Mouse (Mus musculus) midbrain, postnatal 0 days (tissue): Measurements from ENCODE around the gene Tob2. TPM values are rescaled to one million over a fixed set of nuclear protein-coding genes. Genes with fewer than 3 reads are reported as not detected.

Experiments used
- ATAC-seq: fragments of 200-750 bp; cut with Nextera tagmentation; 2 replicates; pipeline ENCODE4 v1.8.0; 2017; ENCODE audit warnings: moderate number of reproducible peaks, mild to moderate bottlenecking, moderate TSS enrichment, moderate library complexity; ENCODE audit not compliant: low FRiP score
- DNase-seq: peaks from one replicate; pipeline ENCODE4 v3.0.0-alpha.2; 2015; ENCODE audit warnings: low spot score
- H3K27ac ChIP-seq: fragments of 300-500 bp; sonication (generic); 2 replicates; pipeline ENCODE4 v1.5.1; 2014; ENCODE audit warnings: low read depth, mild to moderate bottlenecking, low read length, mixed read lengths
- H3K27me3 ChIP-seq: fragments of 300-500 bp; sonication (generic); 2 replicates; pipeline ENCODE4 v1.6.1; 2014; ENCODE audit warnings: low read length, control low read depth, mixed read lengths; ENCODE audit not compliant: insufficient read depth
- H3K36me3 ChIP-seq: fragments of 300-500 bp; sonication (generic); 2 replicates; pipeline ENCODE4 v1.6.1; 2014; ENCODE audit warnings: low read length, control low read depth, mixed read lengths; ENCODE audit not compliant: insufficient read depth
- H3K4me1 ChIP-seq: fragments of 300-500 bp; sonication (generic); 2 replicates; pipeline ENCODE4 v1.6.1; 2014; ENCODE audit warnings: mild to moderate bottlenecking, control low read depth, antibody characterized with exemption, low read length, mixed read lengths; ENCODE audit not compliant: insufficient read depth
- H3K4me2 ChIP-seq: fragments of 300-500 bp; sonication (generic); 2 replicates; pipeline ENCODE4 v1.6.1; 2014; ENCODE audit warnings: low read depth, mild to moderate bottlenecking, low read length, mixed read lengths; ENCODE audit not compliant: poor library complexity, severe bottlenecking
- H3K4me3 ChIP-seq: fragments of 300-500 bp; sonication (generic); 2 replicates; pipeline ENCODE4 v1.5.1; 2014; ENCODE audit warnings: low read depth, mild to moderate bottlenecking, low read length, moderate library complexity
- H3K9ac ChIP-seq: fragments of 300-500 bp; sonication (generic); replicated peaks from 2 replicates; pipeline ENCODE4 v1.6.1; 2014; ENCODE audit warnings: mild to moderate bottlenecking, low read length, moderate library complexity, mixed read lengths; ENCODE audit not compliant: poor library complexity, severe bottlenecking
- H3K9me3 ChIP-seq: fragments of 300-500 bp; sonication (generic); 2 replicates; pipeline ENCODE4 v1.6.1; 2016; ENCODE audit warnings: low read length, control low read depth
- CTCF ChIP-seq: IDR thresholded peaks from 2 replicates; pipeline ENCODE4 v1.5.1; 2016; ENCODE audit warnings: antibody characterized with exemption, mild to moderate bottlenecking
- WGBS: fragments of 180-500 bp; shearing (Covaris S2); extraction: QIAGEN DNeasy Blood & Tissue Kit; methylation state at CpG from one replicate; pipeline ENCODE4 v1.1.7; 2014; 5-methylcytosine and 5-hydroxymethylcytosine counted together
- polyA plus RNA-seq: library from polyadenylated mRNA; unstranded; fragments of >200 nt; fragmentation: Nextera tagmentation; extraction: Ambion mirVana; gene quantifications from 2 replicates; pipeline ENCODE4 v1.2.1, GENCODE M21; 2015
- total RNA-seq: library from RNA; depleted of rRNA; stranded (reverse); fragments of >200 nt; gene quantifications from 2 replicates; pipeline ENCODE4 v1.2.3, GENCODE M21; 2014

Tob2 gene
- total and polyA plus RNA-seq, 2 experiments from 2014 or later = 14.2 to 15.4 TPM

GRCm38 (mm10) chr15:81812696-81813631 is 45.6 kb downstream of the Tob2 start:
- DNase-seq (no peak), ATAC-seq (no peak)
- Histone ChIP-seq H3K4me2 (peak overlapping the region; percentile 71), H3K27ac (no peak overlapping the region), H3K36me3 (peaks cover 28% of the 10 kb centered on the region), H3K4me3 (peak overlapping the region; percentile 86), H3K9ac (0 out of 2 replicates have a peak overlapping the region, but pooled peaks have one; percentile 24), H3K4me1 (peaks cover 6% of the 10 kb centered on the region), H3K9me3 (no peaks in the 10 kb centered on the region), H3K27me3 (no peaks in the 10 kb centered on the region)
- 73% methylated on average over 7 of the region's 7 CpGs for WGBS
- no peak for TF ChIP-seq CTCF

- Histone ChIP-seq H3K27me3 (no peaks in the 10 kb centered on the region), H3K9me3 (no peaks in the 10 kb centered on the region), H3K4me3 (peak overlapping the region; percentile 86), H3K4me1 (peaks cover 6% of the 10 kb centered on the region), H3K4me2 (peak overlapping the region; percentile 71), H3K9ac (peak overlapping the region; percentile 93), H3K36me3 (peaks cover 22% of the 10 kb centered on the region), H3K27ac (no peak overlapping the region)
- TF ChIP-seq CTCF = no peak
- ATAC-seq = no peak
- no peak for DNase-seq
- WGBS = 22% methylated on average over 3 of the region's 3 CpGs
Measured at GRCm38 (mm10) chr15:81812287-81812686, 46.3 kb downstream of the Tob2 start.

- Histone ChIP-seq H3K4me3 (peak overlapping the region; percentile 86), H3K9me3 (no peaks in the 10 kb centered on the region), H3K36me3 (peaks cover 15% of the 10 kb centered on the region), H3K4me2 (peak overlapping the region; percentile 71), H3K4me1 (peaks cover 6% of the 10 kb centered on the region), H3K9ac (peak overlapping the region; percentile 93), H3K27me3 (no peaks in the 10 kb centered on the region), H3K27ac (peak overlapping the region; percentile 85)
- DNase-seq (no peak), ATAC-seq (peak; percentile 4)
- WGBS = 0% methylated on average over 11 of the region's 26 CpGs
- TF ChIP-seq CTCF = no peak
Measured at GRCm38 (mm10) chr15:81811599-81811996, 47.0 kb downstream of the Tob2 start.

- peak; percentile 99 for ATAC-seq
- Histone ChIP-seq H3K9ac (peak overlapping the region; percentile 93), H3K27me3 (no peaks in the 10 kb centered on the region), H3K27ac (peak overlapping the region; percentile 90), H3K4me3 (peak overlapping the region; percentile 86), H3K4me1 (peaks cover 6% of the 10 kb centered on the region), H3K9me3 (no peaks in the 10 kb centered on the region), H3K36me3 (peaks cover 9% of the 10 kb centered on the region; the same call in 1 of the 2 replicates), H3K4me2 (peak overlapping the region; percentile 73)
- peak; percentile 99 for DNase-seq
- no peak for TF ChIP-seq CTCF
- under 1% methylated on average over 86 of the region's 89 CpGs for WGBS
Measured at GRCm38 (mm10) chr15:81810671-81811598, 47.7 kb downstream of the Tob2 start.

GRCm38 (mm10) chr15:81810150-81810549 is 48.4 kb downstream of the Tob2 start:
- Histone ChIP-seq H3K4me2 (peak overlapping the region; percentile 73), H3K4me3 (peak overlapping the region; percentile 86), H3K4me1 (peaks cover 6% of the 10 kb centered on the region), H3K9ac (peak overlapping the region; percentile 59), H3K27ac (peak overlapping the region; percentile 90), H3K36me3 (0 out of 2 replicates have a peak, but pooled peaks cover 4% of the 10 kb centered on the region), H3K9me3 (no peaks in the 10 kb centered on the region), H3K27me3 (no peaks in the 10 kb centered on the region)
- ATAC-seq = peak; percentile 41; the same call in 1 of the 2 replicates
- no peak for TF ChIP-seq CTCF
- DNase-seq = peak; percentile 95
- WGBS = under 1% methylated on average over 10 of the region's 10 CpGs
